Mouse (Mus musculus): ENCODE measurements at regions not wholly inside any gene's neighbourhood (a gene's known extent, or its start where the extent isn't known, plus 50 kb on each side); places are given as distances from the start of the nearest gene placed in this dataset.
A peak's percentile ranks its signal among the peaks of the same experiment; 100 is the strongest.

GRCm38 (mm10) chr9:89532435-89532834 is 90.5 kb downstream of the Minar1 start:
- H3K4me2 ChIP-seq (replicated peaks) = no peak overlapping the region
- ATAC-seq = no peak
- H3K27me3 ChIP-seq (replicated peaks) = no peaks in the 10 kb centered on the region
- no peak overlapping the region for H3K9ac ChIP-seq
- no peak overlapping the region for H3K27ac ChIP-seq
- H3K36me3 ChIP-seq = no peaks in the 10 kb centered on the region
- H3K9me3 ChIP-seq = no peaks in the 10 kb centered on the region
- H3K4me1 ChIP-seq (replicated peaks) = no peaks in the 10 kb centered on the region
- WGBS = 44% methylated on average over 2 of the region's 2 CpGs
- H3K4me3 ChIP-seq (replicated peaks) = no peak overlapping the region

- Histone ChIP-seq H3K27me3 (replicated peaks) (no peaks in the 10 kb centered on the region), H3K4me1 (replicated peaks) (no peaks in the 10 kb centered on the region), H3K9me3 (no peaks in the 10 kb centered on the region), H3K9ac (no peak overlapping the region), H3K36me3 (no peaks in the 10 kb centered on the region), H3K27ac (no peak overlapping the region), H3K4me3 (replicated peaks) (no peak overlapping the region), H3K4me2 (replicated peaks) (no peak overlapping the region)
- no peak for ATAC-seq
- WGBS = 67% methylated on average over 1 of the region's 1 CpGs
Observed at GRCm38 (mm10) chr9:89524137-89524536, 98.8 kb downstream of the Minar1 start.

- Histone ChIP-seq H3K9me3 (no peaks in the 10 kb centered on the region), H3K9ac (no peak overlapping the region), H3K4me2 (replicated peaks) (no peak overlapping the region), H3K4me3 (replicated peaks) (no peak overlapping the region), H3K36me3 (no peaks in the 10 kb centered on the region), H3K27ac (no peak overlapping the region), H3K4me1 (replicated peaks) (no peaks in the 10 kb centered on the region), H3K27me3 (replicated peaks) (no peaks in the 10 kb centered on the region)
- WGBS = 47% methylated on average over 3 of the region's 3 CpGs
- ATAC-seq = no peak
Observed at GRCm38 (mm10) chr9:89523705-89524104, 99.2 kb downstream of the Minar1 start.

GRCm38 (mm10) chr9:89508407-89509101 is 114.4 kb downstream of the Minar1 start:
- no peaks in the 10 kb centered on the region for H3K9me3 ChIP-seq
- H3K4me2 ChIP-seq (replicated peaks) = no peak overlapping the region
- no peak for ATAC-seq
- H3K4me3 ChIP-seq (replicated peaks) = no peak overlapping the region
- 90% methylated on average over 6 of the region's 6 CpGs for whole genome bisulfite sequencing
- no peaks in the 10 kb centered on the region for H3K4me1 ChIP-seq (replicated peaks)
- no peak overlapping the region for H3K27ac ChIP-seq
- no peaks in the 10 kb centered on the region for H3K27me3 ChIP-seq (replicated peaks)
- no peak overlapping the region for H3K9ac ChIP-seq
- H3K36me3 ChIP-seq = no peaks in the 10 kb centered on the region

- 83% methylated on average over 2 of the region's 2 CpGs for WGBS
- no peaks in the 10 kb centered on the region for H3K4me1 ChIP-seq (replicated peaks)
- no peak overlapping the region for H3K27ac ChIP-seq
- H3K4me3 ChIP-seq (replicated peaks) = no peak overlapping the region
- H3K4me2 ChIP-seq (replicated peaks) = no peak overlapping the region
- no peaks in the 10 kb centered on the region for H3K27me3 ChIP-seq (replicated peaks)
- H3K36me3 ChIP-seq = no peaks in the 10 kb centered on the region
- H3K9me3 ChIP-seq = no peaks in the 10 kb centered on the region
- ATAC-seq = no peak
- H3K9ac ChIP-seq = no peak overlapping the region
Observed at GRCm38 (mm10) chr9:89502083-89502482, 120.8 kb downstream of the Minar1 start.

GRCm38 (mm10) chr9:89497399-89497749 is 125.6 kb downstream of the Minar1 start:
- 18% methylated on average over 7 of the region's 7 CpGs for WGBS
- ATAC-seq = no peak
- H3K4me3 ChIP-seq (replicated peaks) = no peak overlapping the region

GRCm38 (mm10) chr9:89496729-89497398 is 126.1 kb downstream of the Minar1 start:
- H3K27me3 ChIP-seq (replicated peaks) = no peaks in the 10 kb centered on the region
- 29% methylated on average over 14 of the region's 14 CpGs for WGBS
- no peak overlapping the region for H3K4me2 ChIP-seq (replicated peaks)
- H3K36me3 ChIP-seq = no peaks in the 10 kb centered on the region
- ATAC-seq = peak; percentile 31; the same call in 1 of the 2 replicates
- no peak overlapping the region for H3K27ac ChIP-seq
- H3K4me1 ChIP-seq (replicated peaks) = no peaks in the 10 kb centered on the region
- no peak overlapping the region for H3K9ac ChIP-seq
- no peaks in the 10 kb centered on the region for H3K9me3 ChIP-seq
- no peak overlapping the region for H3K4me3 ChIP-seq (replicated peaks)

More at GRCm38 (mm10) chr9:89497399-89497749, 125.6 kb downstream of the Minar1 start:
- Histone ChIP-seq H3K9ac (no peak overlapping the region), H3K4me1 (replicated peaks) (no peaks in the 10 kb centered on the region), H3K4me2 (replicated peaks) (no peak overlapping the region), H3K27me3 (replicated peaks) (no peaks in the 10 kb centered on the region), H3K9me3 (no peaks in the 10 kb centered on the region), H3K27ac (no peak overlapping the region), H3K36me3 (no peaks in the 10 kb centered on the region)

GRCm38 (mm10) chr9:89487601-89488000 is 135.3 kb downstream of the Minar1 start:
- no peaks in the 10 kb centered on the region for H3K27me3 ChIP-seq (replicated peaks)
- H3K4me2 ChIP-seq (replicated peaks) = no peak overlapping the region
- ATAC-seq = no peak
- no peaks in the 10 kb centered on the region for H3K4me1 ChIP-seq (replicated peaks)
- WGBS = 81% methylated on average over 4 of the region's 4 CpGs
- H3K9me3 ChIP-seq = no peaks in the 10 kb centered on the region
- no peaks in the 10 kb centered on the region for H3K36me3 ChIP-seq
- no peak overlapping the region for H3K4me3 ChIP-seq (replicated peaks)
- H3K27ac ChIP-seq = no peak overlapping the region
- no peak overlapping the region for H3K9ac ChIP-seq

GRCm38 (mm10) chr9:89479406-89479805 is 143.5 kb downstream of the Minar1 start:
- Histone ChIP-seq H3K4me3 (replicated peaks) (no peak overlapping the region), H3K36me3 (no peaks in the 10 kb centered on the region), H3K4me2 (replicated peaks) (no peak overlapping the region), H3K4me1 (replicated peaks) (no peaks in the 10 kb centered on the region), H3K9ac (no peak overlapping the region), H3K27me3 (replicated peaks) (no peaks in the 10 kb centered on the region), H3K27ac (no peak overlapping the region), H3K9me3 (no peaks in the 10 kb centered on the region)
- no peak for ATAC-seq
- WGBS = 70% methylated on average over 3 of the region's 3 CpGs

GRCm38 (mm10) chr9:89461190-89461589 is 161.7 kb downstream of the Minar1 start:
- Histone ChIP-seq H3K9ac (no peak overlapping the region), H3K4me1 (replicated peaks) (no peaks in the 10 kb centered on the region), H3K4me3 (replicated peaks) (no peak overlapping the region), H3K9me3 (no peaks in the 10 kb centered on the region), H3K27me3 (replicated peaks) (no peaks in the 10 kb centered on the region), H3K4me2 (replicated peaks) (no peak overlapping the region), H3K27ac (no peak overlapping the region), H3K36me3 (no peaks in the 10 kb centered on the region)
- no peak for ATAC-seq
- WGBS = 28% methylated on average over 5 of the region's 5 CpGs

GRCm38 (mm10) chr9:89456666-89457065 is 166.3 kb downstream of the Minar1 start:
- no peak overlapping the region for H3K4me2 ChIP-seq (replicated peaks)
- H3K27ac ChIP-seq = no peak overlapping the region
- H3K4me3 ChIP-seq (replicated peaks) = no peak overlapping the region
- no peaks in the 10 kb centered on the region for H3K9me3 ChIP-seq
- no peaks in the 10 kb centered on the region for H3K27me3 ChIP-seq (replicated peaks)
- H3K4me1 ChIP-seq (replicated peaks) = no peaks in the 10 kb centered on the region
- ATAC-seq = no peak
- H3K9ac ChIP-seq = no peak overlapping the region
- H3K36me3 ChIP-seq = no peaks in the 10 kb centered on the region
- 78% methylated on average over 3 of the region's 3 CpGs for WGBS

GRCm38 (mm10) chr9:89449656-89450055 is 173.3 kb downstream of the Minar1 start:
- no peak overlapping the region for H3K4me3 ChIP-seq (replicated peaks)
- ATAC-seq = no peak
- no peak overlapping the region for H3K4me2 ChIP-seq (replicated peaks)
- no peak overlapping the region for H3K27ac ChIP-seq
- WGBS = 71% methylated on average over 6 of the region's 6 CpGs
- no peak overlapping the region for H3K9ac ChIP-seq
- H3K36me3 ChIP-seq = no peaks in the 10 kb centered on the region
- H3K4me1 ChIP-seq (replicated peaks) = no peaks in the 10 kb centered on the region
- H3K27me3 ChIP-seq (replicated peaks) = no peaks in the 10 kb centered on the region
- no peaks in the 10 kb centered on the region for H3K9me3 ChIP-seq
